Mouse (Mus musculus): ENCODE measurements at regions not wholly inside any gene's neighbourhood (a gene's known extent, or its start where the extent isn't known, plus 50 kb on each side); places are given as distances from the start of the nearest gene placed in this dataset.
A peak's percentile ranks its signal among the peaks of the same experiment; 100 is the strongest.

DNA sequence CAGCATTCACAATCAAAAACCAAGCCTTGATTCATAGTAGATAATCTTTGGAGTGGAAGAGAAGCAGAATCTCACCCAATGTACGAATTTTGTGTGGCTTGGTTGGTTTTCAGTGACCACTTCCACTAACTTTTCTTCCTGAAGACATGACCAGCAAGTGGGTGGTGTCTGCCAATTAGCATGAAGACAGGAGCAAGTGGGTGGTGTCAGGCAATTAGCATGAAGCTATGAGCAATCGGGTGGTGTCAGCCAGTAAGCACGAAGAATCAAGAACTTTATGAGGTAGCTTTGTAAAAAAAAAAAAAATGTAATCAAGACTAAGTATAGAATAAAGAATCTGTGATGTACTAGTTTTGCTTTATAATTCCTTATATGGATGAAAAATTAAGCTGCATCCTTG lies 2319.2 kb upstream of the Gm7489 start:
- Histone ChIP-seq H3K27me3 (ENCODE audit: control insufficient read depth, insufficient read depth, low read length) (no peaks in the 10 kb centered on the region), H3K9me3 (replicated peaks; ENCODE audit: control insufficient read depth, low read length) (no peaks in the 10 kb centered on the region), H3K4me2 (no peak overlapping the region), H3K9ac (ENCODE audit: low read depth, low read length) (no peak overlapping the region), H3K4me1 (ENCODE audit: control insufficient read depth, insufficient read depth, low read length) (no peaks in the 10 kb centered on the region), H3K36me3 (ENCODE audit: control insufficient read depth, insufficient read depth, low read length) (no peaks in the 10 kb centered on the region), H3K4me3 (ENCODE audit: low read depth, low read length) (no peak overlapping the region), H3K27ac (ENCODE audit: low read depth, low read length) (no peak overlapping the region)
- ATAC-seq (replicated peaks; ENCODE audit: insufficient number of reproducible peaks, low FRiP score, low TSS enrichment) = no peak
- 76% methylated on average over 3 of the region's 3 CpGs for WGBS (ENCODE audit: insufficient replicate concordance)

DNA sequence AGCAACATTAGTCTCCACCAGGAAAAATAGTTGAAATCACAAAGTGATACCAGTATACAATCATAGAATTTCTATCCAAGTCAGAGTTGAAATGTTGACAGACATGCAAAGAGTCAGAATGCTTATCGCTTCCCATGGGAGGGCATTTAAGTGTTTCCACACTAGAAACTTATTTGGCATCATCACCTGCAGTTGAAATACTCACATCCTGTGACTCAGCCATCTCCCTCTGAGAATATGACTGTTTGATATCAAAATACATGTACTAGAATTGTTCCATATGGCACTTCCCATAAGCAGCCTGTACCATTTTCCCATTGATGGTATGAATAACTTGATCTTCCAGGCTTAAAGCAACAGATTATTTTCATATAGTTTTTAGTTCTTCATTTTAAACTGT lies 2314.1 kb upstream of the Gm7489 start:
- 80% methylated on average over 1 of the region's 1 CpGs for WGBS (ENCODE audit: insufficient replicate concordance)
- ATAC-seq (replicated peaks; ENCODE audit: insufficient number of reproducible peaks, low FRiP score, low TSS enrichment) = no peak
- Histone ChIP-seq H3K4me2 (no peak overlapping the region), H3K4me1 (ENCODE audit: control insufficient read depth, insufficient read depth, low read length) (0 out of 2 replicates have a peak, but pooled peaks cover 2% of the 10 kb centered on the region), H3K9me3 (replicated peaks; ENCODE audit: control insufficient read depth, low read length) (no peaks in the 10 kb centered on the region), H3K27me3 (ENCODE audit: control insufficient read depth, insufficient read depth, low read length) (no peaks in the 10 kb centered on the region), H3K9ac (ENCODE audit: low read depth, low read length) (no peak overlapping the region), H3K27ac (ENCODE audit: low read depth, low read length) (no peak overlapping the region), H3K36me3 (ENCODE audit: control insufficient read depth, insufficient read depth, low read length) (no peaks in the 10 kb centered on the region), H3K4me3 (ENCODE audit: low read depth, low read length) (no peak overlapping the region)

DNA sequence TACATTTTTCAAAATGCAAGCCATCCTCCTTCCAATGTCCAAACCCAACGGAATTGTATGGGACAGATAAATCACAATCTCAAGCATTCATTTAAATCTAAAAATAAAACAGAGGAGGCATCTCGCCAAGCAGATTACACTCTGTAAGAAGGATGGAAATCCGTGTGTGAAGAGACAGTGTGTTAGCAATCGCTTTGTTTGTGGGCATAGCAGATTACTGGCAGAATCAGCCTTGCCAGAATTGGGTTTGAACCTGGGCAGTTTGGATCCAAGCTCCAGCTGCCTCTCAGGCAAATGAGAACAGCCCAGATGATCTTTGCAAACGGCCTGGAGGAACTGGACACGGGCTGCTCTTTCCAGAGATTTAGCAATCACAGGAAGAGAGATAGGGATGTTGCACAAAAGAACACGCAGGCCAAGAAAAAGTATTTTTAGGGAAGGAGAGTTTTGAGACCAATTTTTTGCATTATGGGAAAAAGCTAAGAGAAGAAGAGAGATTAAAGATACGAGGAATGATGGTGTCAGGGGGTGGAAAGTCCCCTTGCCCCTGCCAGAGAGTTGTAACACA lies 2310.1 kb upstream of the Gm7489 start:
- no peak overlapping the region for H3K4me3 ChIP-seq (ENCODE audit: low read depth, low read length)
- no peak overlapping the region for H3K27ac ChIP-seq (ENCODE audit: low read depth, low read length)
- ATAC-seq (replicated peaks; ENCODE audit: insufficient number of reproducible peaks, low FRiP score, low TSS enrichment) = no peak
- no peak overlapping the region for H3K4me2 ChIP-seq
- no peaks in the 10 kb centered on the region for H3K9me3 ChIP-seq (replicated peaks; ENCODE audit: control insufficient read depth, low read length)
- H3K4me1 ChIP-seq (ENCODE audit: control insufficient read depth, insufficient read depth, low read length) = 0 out of 2 replicates have a peak, but pooled peaks cover 2% of the 10 kb centered on the region
- H3K9ac ChIP-seq (ENCODE audit: low read depth, low read length) = no peak overlapping the region
- no peaks in the 10 kb centered on the region for H3K27me3 ChIP-seq (ENCODE audit: control insufficient read depth, insufficient read depth, low read length)
- H3K36me3 ChIP-seq (ENCODE audit: control insufficient read depth, insufficient read depth, low read length) = no peaks in the 10 kb centered on the region
- WGBS (ENCODE audit: insufficient replicate concordance) = 57% methylated on average over 8 of the region's 8 CpGs

DNA sequence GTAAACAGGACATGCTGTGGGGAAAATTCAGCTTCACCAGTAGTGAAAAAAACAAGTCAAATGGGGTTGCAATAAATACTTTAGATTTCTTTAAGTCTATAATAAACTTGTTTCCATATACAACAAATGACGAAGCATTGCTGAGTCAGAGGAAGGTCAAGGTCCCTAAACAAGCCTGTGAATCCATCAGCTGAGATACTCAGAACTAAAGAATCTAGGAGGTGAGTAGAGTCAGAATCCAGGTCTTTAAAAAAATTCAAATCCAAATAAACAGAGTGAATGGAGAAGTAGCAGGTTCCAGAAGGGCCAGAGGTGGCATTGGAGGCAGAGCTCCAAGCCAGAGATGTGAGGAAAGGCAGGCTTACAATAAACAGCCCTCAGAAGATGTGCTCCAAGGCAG lies 2301.1 kb upstream of the Gm7489 start:
- Histone ChIP-seq H3K9me3 (replicated peaks; ENCODE audit: control insufficient read depth, low read length) (no peaks in the 10 kb centered on the region), H3K4me1 (ENCODE audit: control insufficient read depth, insufficient read depth, low read length) (no peaks in the 10 kb centered on the region), H3K27me3 (ENCODE audit: control insufficient read depth, insufficient read depth, low read length) (no peaks in the 10 kb centered on the region), H3K9ac (ENCODE audit: low read depth, low read length) (no peak overlapping the region), H3K36me3 (ENCODE audit: control insufficient read depth, insufficient read depth, low read length) (no peaks in the 10 kb centered on the region), H3K27ac (ENCODE audit: low read depth, low read length) (no peak overlapping the region), H3K4me2 (no peak overlapping the region), H3K4me3 (ENCODE audit: low read depth, low read length) (no peak overlapping the region)
- 73% methylated on average over 1 of the region's 1 CpGs for WGBS (ENCODE audit: insufficient replicate concordance)
- ATAC-seq (replicated peaks; ENCODE audit: insufficient number of reproducible peaks, low FRiP score, low TSS enrichment) = no peak

DNA sequence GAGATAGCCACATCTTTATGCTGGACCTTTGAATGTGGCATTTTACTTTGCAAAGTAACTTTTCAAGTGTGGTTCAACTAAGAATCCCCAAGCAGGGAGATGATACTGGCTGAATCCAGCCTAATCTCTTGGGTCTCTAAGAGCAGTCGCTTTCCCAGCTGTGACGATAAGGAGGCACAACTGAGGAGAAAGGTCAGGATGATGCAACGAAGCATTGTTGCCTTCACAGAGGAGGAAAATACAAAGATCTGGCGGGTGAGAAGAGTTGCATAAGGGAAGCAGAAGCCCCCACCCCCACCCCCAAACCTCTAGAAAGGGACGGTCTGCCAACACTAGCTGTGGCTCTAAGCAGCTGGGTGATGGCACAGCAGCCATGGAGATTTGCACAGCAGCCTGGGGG lies 2298.6 kb upstream of the Gm7489 start:
- H3K9ac ChIP-seq (ENCODE audit: low read depth, low read length) = no peak overlapping the region
- H3K27ac ChIP-seq (ENCODE audit: low read depth, low read length) = no peak overlapping the region
- no peaks in the 10 kb centered on the region for H3K9me3 ChIP-seq (replicated peaks; ENCODE audit: control insufficient read depth, low read length)
- no peaks in the 10 kb centered on the region for H3K27me3 ChIP-seq (ENCODE audit: control insufficient read depth, insufficient read depth, low read length)
- no peak overlapping the region for H3K4me2 ChIP-seq
- no peak overlapping the region for H3K4me3 ChIP-seq (ENCODE audit: low read depth, low read length)
- no peaks in the 10 kb centered on the region for H3K4me1 ChIP-seq (ENCODE audit: control insufficient read depth, insufficient read depth, low read length)
- no peak for ATAC-seq (replicated peaks; ENCODE audit: insufficient number of reproducible peaks, low FRiP score, low TSS enrichment)
- H3K36me3 ChIP-seq (ENCODE audit: control insufficient read depth, insufficient read depth, low read length) = no peaks in the 10 kb centered on the region
- WGBS (ENCODE audit: insufficient replicate concordance) = 57% methylated on average over 5 of the region's 5 CpGs

DNA sequence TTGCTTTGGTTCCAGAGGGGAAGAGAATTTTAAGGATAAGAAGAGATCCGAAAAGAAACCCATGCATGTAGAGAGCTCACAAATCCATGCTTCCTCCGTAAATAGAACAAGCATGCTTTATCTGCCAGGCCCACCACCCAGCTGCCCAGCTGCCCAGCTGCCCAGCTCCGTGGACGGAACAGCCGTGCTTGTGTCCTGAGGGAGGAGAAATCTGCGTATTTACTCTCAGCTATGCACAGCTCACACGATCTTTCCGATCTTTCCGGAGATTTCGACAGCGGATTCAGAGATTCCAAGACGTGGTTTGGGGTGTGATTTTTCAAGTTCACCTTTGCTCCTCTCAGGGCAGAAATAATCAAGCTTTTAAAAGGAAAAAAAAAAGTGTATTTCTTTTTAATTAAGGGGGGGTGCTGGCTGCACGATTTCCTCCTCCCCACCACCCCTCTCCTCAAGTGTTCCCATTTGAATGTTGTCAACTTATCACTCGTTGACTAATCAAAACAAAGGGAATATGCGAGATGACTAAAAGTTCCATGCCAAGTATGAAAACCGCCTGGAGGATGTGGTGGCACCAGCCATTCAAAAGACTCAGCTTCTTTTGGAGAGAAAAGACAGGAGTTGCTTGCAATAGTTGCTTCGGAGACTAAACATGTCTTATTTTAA lies 2293.2 kb upstream of the Gm7489 start:
- 48% methylated on average over 17 of the region's 17 CpGs for WGBS (ENCODE audit: insufficient replicate concordance)
- Histone ChIP-seq H3K9ac (ENCODE audit: low read depth, low read length) (no peak overlapping the region), H3K9me3 (replicated peaks; ENCODE audit: control insufficient read depth, low read length) (no peaks in the 10 kb centered on the region), H3K36me3 (ENCODE audit: control insufficient read depth, insufficient read depth, low read length) (no peaks in the 10 kb centered on the region), H3K4me3 (ENCODE audit: low read depth, low read length) (0 out of 2 replicates have a peak overlapping the region, but pooled peaks have one; percentile 3), H3K27me3 (ENCODE audit: control insufficient read depth, insufficient read depth, low read length) (no peaks in the 10 kb centered on the region), H3K27ac (ENCODE audit: low read depth, low read length) (no peak overlapping the region), H3K4me2 (peak overlapping the region; percentile 49), H3K4me1 (ENCODE audit: control insufficient read depth, insufficient read depth, low read length) (no peaks in the 10 kb centered on the region; the same call in 1 of the 2 replicates)
- no peak for ATAC-seq (replicated peaks; ENCODE audit: insufficient number of reproducible peaks, low FRiP score, low TSS enrichment)

DNA sequence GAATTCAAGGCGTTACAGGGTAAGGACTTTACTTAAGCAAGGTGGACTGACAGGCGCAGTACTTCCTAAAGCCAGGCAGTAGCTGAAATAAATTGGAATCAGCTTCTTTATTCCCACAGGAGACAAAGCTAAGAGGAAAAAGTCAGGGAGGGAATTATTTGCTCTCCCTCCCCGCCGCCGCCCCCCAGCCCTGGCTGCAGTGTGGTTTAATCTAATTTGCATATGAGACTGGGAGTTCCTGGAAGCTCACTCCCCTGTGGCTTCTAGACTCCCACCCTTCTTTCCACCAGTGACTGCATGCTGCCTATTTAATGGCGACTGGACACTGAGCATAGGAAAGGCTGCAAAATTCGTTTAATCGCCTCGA lies 2292.7 kb upstream of the Gm7489 start:
- no peaks in the 10 kb centered on the region for H3K27me3 ChIP-seq (ENCODE audit: control insufficient read depth, insufficient read depth, low read length)
- H3K4me2 ChIP-seq = peak overlapping the region; percentile 49
- 0 out of 2 replicates have a peak overlapping the region, but pooled peaks have one; percentile 3 for H3K4me3 ChIP-seq (ENCODE audit: low read depth, low read length)
- no peak overlapping the region for H3K27ac ChIP-seq (ENCODE audit: low read depth, low read length)
- H3K9me3 ChIP-seq (replicated peaks; ENCODE audit: control insufficient read depth, low read length) = no peaks in the 10 kb centered on the region
- WGBS (ENCODE audit: insufficient replicate concordance) = 42% methylated on average over 9 of the region's 9 CpGs
- no peaks in the 10 kb centered on the region; the same call in 1 of the 2 replicates for H3K4me1 ChIP-seq (ENCODE audit: control insufficient read depth, insufficient read depth, low read length)
- no peak for ATAC-seq (replicated peaks; ENCODE audit: insufficient number of reproducible peaks, low FRiP score, low TSS enrichment)
- H3K36me3 ChIP-seq (ENCODE audit: control insufficient read depth, insufficient read depth, low read length) = no peaks in the 10 kb centered on the region
- no peak overlapping the region for H3K9ac ChIP-seq (ENCODE audit: low read depth, low read length)

DNA sequence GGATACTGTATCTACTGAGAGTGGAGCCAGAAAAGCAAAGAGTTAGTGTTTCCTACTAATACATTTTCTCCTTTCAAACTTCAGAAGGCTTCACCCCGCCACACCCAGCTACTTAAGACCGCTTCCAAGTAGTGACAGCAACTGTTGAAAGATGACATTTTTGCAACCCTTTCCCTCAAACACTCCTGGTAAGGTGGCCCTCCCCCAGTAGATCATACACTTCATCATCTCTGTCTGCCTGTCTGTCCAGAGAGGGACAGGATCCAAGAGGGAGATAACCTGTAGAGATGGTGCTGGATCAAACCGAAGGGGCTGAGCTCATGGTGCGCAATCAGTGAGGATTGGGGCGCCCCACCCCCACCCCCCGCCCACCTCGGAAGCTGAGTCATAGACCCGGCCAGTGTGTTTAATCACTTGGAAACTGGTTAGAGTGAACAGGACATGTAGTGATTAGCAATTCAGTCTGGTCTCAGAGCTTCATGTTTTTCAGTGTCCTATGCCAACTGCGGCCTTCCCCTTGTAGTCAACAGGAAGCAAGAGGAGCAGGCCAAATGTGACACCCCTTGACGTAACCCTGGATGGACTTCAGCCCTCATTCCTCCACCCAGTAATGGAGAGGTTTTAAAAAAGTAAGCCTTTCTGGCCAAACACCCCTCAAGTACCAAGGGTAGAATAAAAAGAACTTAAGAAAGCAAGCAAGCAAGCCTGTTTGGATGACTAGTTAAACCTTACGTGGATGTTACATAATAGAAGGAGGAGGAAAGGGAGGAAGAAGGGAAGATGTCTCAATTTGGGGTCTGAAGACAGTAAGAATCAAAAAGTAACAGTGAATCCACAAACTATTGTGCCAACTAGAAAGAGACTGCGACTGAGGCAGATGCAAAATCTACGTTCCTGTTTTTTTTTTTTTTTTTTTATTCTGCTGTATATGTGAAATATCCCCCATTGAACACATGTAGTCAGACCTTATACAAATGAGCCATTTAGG lies 2291.9 kb upstream of the Gm7489 start:
- Histone ChIP-seq H3K4me3 (ENCODE audit: low read depth, low read length) (no peak overlapping the region), H3K9me3 (replicated peaks; ENCODE audit: control insufficient read depth, low read length) (no peaks in the 10 kb centered on the region), H3K36me3 (ENCODE audit: control insufficient read depth, insufficient read depth, low read length) (no peaks in the 10 kb centered on the region), H3K4me1 (ENCODE audit: control insufficient read depth, insufficient read depth, low read length) (no peaks in the 10 kb centered on the region; the same call in 1 of the 2 replicates), H3K27me3 (ENCODE audit: control insufficient read depth, insufficient read depth, low read length) (no peaks in the 10 kb centered on the region), H3K27ac (ENCODE audit: low read depth, low read length) (no peak overlapping the region), H3K4me2 (peak overlapping the region; percentile 49), H3K9ac (ENCODE audit: low read depth, low read length) (no peak overlapping the region)
- WGBS (ENCODE audit: insufficient replicate concordance) = 62% methylated on average over 13 of the region's 13 CpGs
- ATAC-seq (replicated peaks; ENCODE audit: insufficient number of reproducible peaks, low FRiP score, low TSS enrichment) = no peak
